Mouse (Mus musculus) heart, embryonic 13.5 days (tissue): ENCODE results near the gene Cbr3. TPM values are rescaled to one million over a fixed set of nuclear protein-coding genes. Genes with fewer than 3 reads are reported as not detected.

Experiments
- ATAC-seq: fragments of 200-750 bp; cut with Nextera tagmentation; 2 replicates; pipeline ENCODE4 v1.8.0; 2017; ENCODE audit warnings: moderate TSS enrichment; ENCODE audit not compliant: insufficient number of reproducible peaks, low FRiP score, low TSS enrichment; ENCODE audit errors: extremely low read depth
- H3K27ac ChIP-seq: fragments of 300-500 bp; sonication (generic); replicated peaks from 2 replicates; pipeline ENCODE4 v1.5.1; 2015; ENCODE audit warnings: moderate library complexity, mild to moderate bottlenecking, inconsistent platforms
- H3K27me3 ChIP-seq: fragments of 300-500 bp; sonication (generic); replicated peaks from 2 replicates; pipeline ENCODE4 v1.6.1; 2015; ENCODE audit warnings: mild to moderate bottlenecking, inconsistent platforms
- H3K36me3 ChIP-seq: fragments of 300-500 bp; sonication (generic); 2 replicates; pipeline ENCODE4 v1.6.1; 2015; ENCODE audit warnings: mild to moderate bottlenecking, inconsistent platforms
- H3K4me1 ChIP-seq: fragments of 300-500 bp; sonication (generic); 2 replicates; pipeline ENCODE4 v1.6.1; 2015; ENCODE audit warnings: inconsistent platforms
- H3K4me2 ChIP-seq: fragments of 300-500 bp; sonication (generic); 2 replicates; pipeline ENCODE4 v1.6.1; 2015; ENCODE audit warnings: inconsistent platforms, mild to moderate bottlenecking, moderate library complexity
- H3K4me3 ChIP-seq: fragments of 300-500 bp; sonication (generic); 2 replicates; pipeline ENCODE4 v1.5.1; 2015; ENCODE audit warnings: moderate library complexity, mild to moderate bottlenecking, inconsistent platforms
- H3K9ac ChIP-seq: fragments of 300-500 bp; sonication (generic); 2 replicates; pipeline ENCODE4 v1.6.1; 2015; ENCODE audit warnings: inconsistent platforms, mild to moderate bottlenecking, moderate library complexity
- H3K9me3 ChIP-seq: fragments of 300-500 bp; sonication (generic); 2 replicates; pipeline ENCODE4 v1.6.1; 2016; ENCODE audit warnings: inconsistent platforms
- WGBS: fragments of 180-500 bp; shearing (Covaris S2); methylation state at CpG from one replicate; pipeline ENCODE4 v1.1.7; 2015; ENCODE audit warnings: mixed read lengths; 5-methylcytosine and 5-hydroxymethylcytosine counted together
- polyA plus RNA-seq: library from polyadenylated mRNA; unstranded; fragments of >200 nt; fragmentation: Nextera tagmentation; extraction: Ambion mirVana; gene quantifications from 2 replicates; pipeline ENCODE4 v1.2.1, GENCODE M21; 2015

Cbr3 gene
- polyA plus RNA-seq, 1 experiment from 2014 or later: 0.70 TPM

- H3K27me3 ChIP-seq: peaks cover 21% of the 10 kb centered on the region
- H3K4me1 ChIP-seq: peaks cover 15% of the 10 kb centered on the region
- H3K36me3 ChIP-seq: no peaks in the 10 kb centered on the region
- 11% methylated on average over 31 of the region's 31 CpGs for WGBS
- H3K9ac ChIP-seq: peak overlapping the region; percentile 84
- H3K4me3 ChIP-seq: peak overlapping the region; percentile 73
- peak; percentile 5; the same call in 1 of the 2 replicates for ATAC-seq
- peak overlapping the region; percentile 48 for H3K27ac ChIP-seq
- peak overlapping the region; percentile 85 for H3K4me2 ChIP-seq
- no peaks in the 10 kb centered on the region for H3K9me3 ChIP-seq
Observed at GRCm38 (mm10) chr16:93712189-93712885, 29.3 kb downstream of the Cbr3 start.

GRCm38 (mm10) chr16:93712966-93713365 lies 30.0 kb downstream of the Cbr3 start:
- Histone ChIP-seq H3K27ac (no peak overlapping the region), H3K36me3 (no peaks in the 10 kb centered on the region), H3K9me3 (no peaks in the 10 kb centered on the region), H3K4me3 (peak overlapping the region; percentile 73), H3K9ac (no peak overlapping the region), H3K4me2 (peak overlapping the region; percentile 85), H3K27me3 (peaks cover 16% of the 10 kb centered on the region), H3K4me1 (peaks cover 19% of the 10 kb centered on the region)
- ATAC-seq: no peak
- 80% methylated on average over 7 of the region's 7 CpGs for WGBS

GRCm38 (mm10) chr16:93714426-93714825 lies 31.4 kb downstream of the Cbr3 start:
- Histone ChIP-seq H3K4me3 (no peak overlapping the region), H3K27me3 (peaks cover 15% of the 10 kb centered on the region), H3K36me3 (no peaks in the 10 kb centered on the region), H3K9me3 (no peaks in the 10 kb centered on the region), H3K4me2 (no peak overlapping the region), H3K27ac (no peak overlapping the region), H3K4me1 (peaks cover 19% of the 10 kb centered on the region), H3K9ac (0 out of 2 replicates have a peak overlapping the region, but pooled peaks have one; percentile 3)
- 29% methylated on average over 5 of the region's 5 CpGs for whole genome bisulfite sequencing
- no peak for ATAC-seq

GRCm38 (mm10) chr16:93715826-93716225 lies 32.8 kb downstream of the Cbr3 start:
- Histone ChIP-seq H3K36me3 (no peaks in the 10 kb centered on the region), H3K4me3 (no peak overlapping the region), H3K27me3 (peaks cover 15% of the 10 kb centered on the region), H3K27ac (no peak overlapping the region), H3K9ac (no peak overlapping the region), H3K4me1 (peaks cover 19% of the 10 kb centered on the region), H3K4me2 (no peak overlapping the region), H3K9me3 (no peaks in the 10 kb centered on the region)
- ATAC-seq: no peak
- 71% methylated on average over 6 of the region's 6 CpGs for WGBS

- peaks cover 15% of the 10 kb centered on the region for H3K27me3 ChIP-seq
- H3K4me2 ChIP-seq: no peak overlapping the region
- peak overlapping the region; percentile 65 for H3K27ac ChIP-seq
- H3K4me1 ChIP-seq: peaks cover 18% of the 10 kb centered on the region
- no peak overlapping the region for H3K4me3 ChIP-seq
- H3K36me3 ChIP-seq: no peaks in the 10 kb centered on the region
- 14% methylated on average over 5 of the region's 5 CpGs for WGBS
- peak; percentile 52; the same call in 1 of the 2 replicates for ATAC-seq
- H3K9me3 ChIP-seq: no peaks in the 10 kb centered on the region
- H3K9ac ChIP-seq: no peak overlapping the region
Observed at GRCm38 (mm10) chr16:93717299-93717703, 34.3 kb downstream of the Cbr3 start.

- Histone ChIP-seq H3K36me3 (no peaks in the 10 kb centered on the region), H3K27ac (no peak overlapping the region), H3K9ac (no peak overlapping the region), H3K4me3 (no peak overlapping the region), H3K4me2 (no peak overlapping the region), H3K9me3 (no peaks in the 10 kb centered on the region), H3K27me3 (no peaks in the 10 kb centered on the region), H3K4me1 (peaks cover 13% of the 10 kb centered on the region)
- ATAC-seq: no peak
- WGBS: 61% methylated on average over 5 of the region's 5 CpGs
Observed at GRCm38 (mm10) chr16:93721771-93722170, 38.8 kb downstream of the Cbr3 start.

- Histone ChIP-seq H3K4me3 (no peak overlapping the region), H3K4me1 (peaks cover 6% of the 10 kb centered on the region), H3K36me3 (no peaks in the 10 kb centered on the region), H3K9me3 (no peaks in the 10 kb centered on the region), H3K27ac (no peak overlapping the region), H3K27me3 (no peaks in the 10 kb centered on the region), H3K9ac (no peak overlapping the region), H3K4me2 (no peak overlapping the region)
- 40% methylated on average over 2 of the region's 2 CpGs for WGBS
- ATAC-seq: no peak
Observed at GRCm38 (mm10) chr16:93722476-93722875, 39.5 kb downstream of the Cbr3 start.

- Histone ChIP-seq H3K9me3 (no peaks in the 10 kb centered on the region), H3K4me2 (no peak overlapping the region), H3K4me3 (no peak overlapping the region), H3K27ac (no peak overlapping the region), H3K9ac (no peak overlapping the region), H3K36me3 (no peaks in the 10 kb centered on the region), H3K27me3 (peaks cover 5% of the 10 kb centered on the region; the same call in 1 of the 2 replicates), H3K4me1 (peaks cover 19% of the 10 kb centered on the region)
- no peak for ATAC-seq
- WGBS: 65% methylated on average over 8 of the region's 8 CpGs
Observed at GRCm38 (mm10) chr16:93725417-93726144, 42.6 kb downstream of the Cbr3 start.

GRCm38 (mm10) chr16:93726186-93726585 lies 43.2 kb downstream of the Cbr3 start:
- no peak overlapping the region for H3K4me2 ChIP-seq
- H3K4me3 ChIP-seq: no peak overlapping the region
- no peaks in the 10 kb centered on the region for H3K9me3 ChIP-seq
- H3K36me3 ChIP-seq: no peaks in the 10 kb centered on the region
- H3K4me1 ChIP-seq: peaks cover 25% of the 10 kb centered on the region
- no peak for ATAC-seq
- no peak overlapping the region for H3K9ac ChIP-seq
- no peak overlapping the region for H3K27ac ChIP-seq
- WGBS: 87% methylated on average over 4 of the region's 4 CpGs
- H3K27me3 ChIP-seq: peaks cover 5% of the 10 kb centered on the region; the same call in 1 of the 2 replicates

GRCm38 (mm10) chr16:93728676-93729075 lies 45.7 kb downstream of the Cbr3 start:
- Histone ChIP-seq H3K9ac (no peak overlapping the region), H3K4me2 (no peak overlapping the region), H3K27ac (no peak overlapping the region), H3K27me3 (peaks cover 8% of the 10 kb centered on the region; the same call in 1 of the 2 replicates), H3K9me3 (no peaks in the 10 kb centered on the region), H3K4me1 (peaks cover 26% of the 10 kb centered on the region), H3K4me3 (no peak overlapping the region), H3K36me3 (0 out of 2 replicates have a peak, but pooled peaks cover 3% of the 10 kb centered on the region)
- 71% methylated on average over 9 of the region's 9 CpGs for WGBS
- ATAC-seq: no peak

- 81% methylated on average over 23 of the region's 23 CpGs for WGBS
- no peak overlapping the region for H3K4me3 ChIP-seq
- peaks cover 8% of the 10 kb centered on the region; the same call in 1 of the 2 replicates for H3K27me3 ChIP-seq
- no peak overlapping the region for H3K9ac ChIP-seq
- H3K4me1 ChIP-seq: peaks cover 30% of the 10 kb centered on the region
- no peak for ATAC-seq
- H3K4me2 ChIP-seq: no peak overlapping the region
- H3K36me3 ChIP-seq: 0 out of 2 replicates have a peak, but pooled peaks cover 3% of the 10 kb centered on the region
- no peaks in the 10 kb centered on the region for H3K9me3 ChIP-seq
- H3K27ac ChIP-seq: no peak overlapping the region
Observed at GRCm38 (mm10) chr16:93729801-93730721, 47.0 kb downstream of the Cbr3 start.
